Mouse (Mus musculus) embryonic fibroblast, embryonic 13.5 days (primary cell): Measurements from ENCODE around the gene Asb7.

Experiments used
- CTCF ChIP-seq: IDR thresholded peaks from 2 replicates; pipeline ENCODE4 v1.5.1; 2011; ENCODE audit warnings: mild to moderate bottlenecking, control low read depth, low read length, moderate library complexity, borderline replicate concordance; ENCODE audit not compliant: insufficient read depth
- POLR2A ChIP-seq: IDR thresholded peaks from 2 replicates; pipeline ENCODE4 v1.6.1; 2011; ENCODE audit warnings: low read depth, mild to moderate bottlenecking, control low read depth, low read length, moderate library complexity

- TF ChIP-seq CTCF, result no peak
- TF ChIP-seq POLR2A, result no peak
Observed at GRCm38 (mm10) chr7:66667064-66667463, 22.3 kb downstream of the Asb7 start.
